Mouse (Mus musculus) midbrain, embryonic 14.5 days (tissue): ENCODE measurements around the gene Armh3. TPM values are rescaled to one million over a fixed set of nuclear protein-coding genes. Genes with fewer than 3 reads are reported as not detected.

Experiments used
- ATAC-seq: fragments of 200-750 bp; cut with Nextera tagmentation; 2 replicates; pipeline ENCODE4 v1.8.0; 2017; ENCODE audit warnings: moderate number of reproducible peaks, moderate library complexity; ENCODE audit not compliant: low FRiP score, low TSS enrichment
- DNase-seq: peaks from one replicate; pipeline ENCODE4 v3.0.0-alpha.2; 2015
- H3K27ac ChIP-seq: fragments of 300-500 bp; sonication (generic); replicated peaks from 2 replicates; pipeline ENCODE4 v1.5.1; 2014; ENCODE audit warnings: mild to moderate bottlenecking, low read depth, low read length, moderate library complexity
- H3K27me3 ChIP-seq: fragments of 300-500 bp; sonication (generic); 2 replicates; pipeline ENCODE4 v1.6.1; 2014; ENCODE audit warnings: low read length, control low read depth, mixed read lengths; ENCODE audit not compliant: control insufficient read depth, insufficient read depth
- H3K36me3 ChIP-seq: fragments of 300-500 bp; sonication (generic); 2 replicates; pipeline ENCODE4 v1.6.1; 2014; ENCODE audit warnings: low read length, control low read depth; ENCODE audit not compliant: control insufficient read depth, insufficient read depth
- H3K4me1 ChIP-seq: fragments of 300-500 bp; sonication (generic); 2 replicates; pipeline ENCODE4 v1.6.1; 2014; ENCODE audit warnings: mild to moderate bottlenecking, antibody characterized with exemption, low read length, control low read depth; ENCODE audit not compliant: control insufficient read depth, insufficient read depth
- H3K4me2 ChIP-seq: fragments of 300-500 bp; sonication (generic); 2 replicates; pipeline ENCODE4 v1.6.1; 2014; ENCODE audit warnings: mild to moderate bottlenecking, low read length, moderate library complexity
- H3K4me3 ChIP-seq: fragments of 300-500 bp; sonication (generic); replicated peaks from 2 replicates; pipeline ENCODE4 v1.5.1; 2014; ENCODE audit warnings: low read depth, low read length
- H3K9ac ChIP-seq: fragments of 300-500 bp; sonication (generic); replicated peaks from 2 replicates; pipeline ENCODE4 v1.6.1; 2014; ENCODE audit warnings: mild to moderate bottlenecking, low read length, moderate library complexity
- H3K9me3 ChIP-seq: fragments of 300-500 bp; sonication (generic); 2 replicates; pipeline ENCODE4 v1.6.1; 2016; ENCODE audit warnings: low read length, control low read depth, mixed read lengths; ENCODE audit not compliant: control insufficient read depth
- WGBS: fragments of 180-500 bp; shearing (Covaris S2); extraction: QIAGEN DNeasy Blood & Tissue Kit; methylation state at CpG from one replicate; pipeline ENCODE4 v1.1.7; 2014; 5-methylcytosine and 5-hydroxymethylcytosine counted together
- polyA plus RNA-seq: library from polyadenylated mRNA; unstranded; fragments of >200 nt; fragmentation: Nextera tagmentation; extraction: Ambion mirVana; gene quantifications from 2 replicates; pipeline ENCODE4 v1.2.1, GENCODE M21; 2014

The Armh3 gene
- polyA plus RNA-seq, 1 experiment from 2014 or later: 21.8 TPM

DNA sequence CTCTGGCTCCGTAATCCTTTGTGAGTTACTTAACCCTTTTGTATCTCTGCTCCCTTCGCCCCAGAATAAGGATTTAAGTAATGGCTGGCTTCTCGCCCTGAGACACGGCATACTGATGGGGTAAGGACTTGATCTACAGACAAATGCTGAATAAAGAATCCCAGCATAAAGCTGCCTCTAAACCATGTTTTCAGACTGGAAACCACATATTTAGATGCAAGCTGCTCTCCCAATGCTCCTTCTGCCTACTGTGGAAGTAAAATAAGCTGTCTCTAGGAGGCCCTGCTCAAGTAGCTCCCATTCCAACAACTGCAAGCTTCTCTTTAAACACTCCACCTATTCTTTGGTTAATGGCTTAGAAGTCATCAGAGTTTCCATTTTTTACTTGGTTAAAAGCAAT, 81.8 kb downstream of the Armh3 start:
- H3K27ac ChIP-seq: no peak overlapping the region
- no peak overlapping the region for H3K4me2 ChIP-seq
- H3K9me3 ChIP-seq: no peaks in the 10 kb centered on the region
- H3K27me3 ChIP-seq: no peaks in the 10 kb centered on the region
- H3K4me1 ChIP-seq: no peaks in the 10 kb centered on the region
- H3K36me3 ChIP-seq: 0 out of 2 replicates have a peak, but pooled peaks cover 8% of the 10 kb centered on the region
- DNase-seq (peak; percentile 8), ATAC-seq (no peak)
- 43% methylated on average over 4 of the region's 4 CpGs for WGBS
- H3K9ac ChIP-seq: no peak overlapping the region
- no peak overlapping the region for H3K4me3 ChIP-seq

- DNase-seq: no peak
- Histone ChIP-seq H3K4me3 (no peak overlapping the region), H3K4me1 (no peaks in the 10 kb centered on the region), H3K36me3 (0 out of 2 replicates have a peak, but pooled peaks cover 4% of the 10 kb centered on the region), H3K4me2 (no peak overlapping the region), H3K27me3 (no peaks in the 10 kb centered on the region), H3K27ac (no peak overlapping the region), H3K9me3 (no peaks in the 10 kb centered on the region), H3K9ac (no peak overlapping the region)
- no peak for ATAC-seq
- WGBS: 71% methylated on average over 3 of the region's 3 CpGs
Observed at GRCm38 (mm10) chr19:45916026-45916425, 82.3 kb downstream of the Armh3 start.

DNA sequence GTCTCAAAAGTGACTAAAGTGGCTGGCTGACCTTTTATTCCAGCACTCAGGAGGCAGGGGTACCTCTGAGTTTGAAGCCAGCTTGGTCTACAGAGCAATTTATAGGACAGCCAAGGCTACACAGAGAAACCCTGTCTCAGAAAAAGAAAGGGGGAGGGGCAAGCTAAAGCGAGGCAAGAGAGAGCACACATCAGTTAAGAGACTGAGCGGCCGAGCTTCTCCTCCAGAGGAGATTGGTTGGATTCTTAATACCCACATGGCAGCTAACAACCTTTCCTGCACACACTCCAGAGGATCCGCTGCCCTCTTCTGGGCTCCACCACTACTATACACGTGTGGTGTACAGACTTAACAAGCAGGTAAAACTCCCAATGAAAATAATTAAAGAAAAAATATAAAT, 85.3 kb downstream of the Armh3 start:
- Histone ChIP-seq H3K4me3 (no peak overlapping the region), H3K27ac (no peak overlapping the region), H3K4me1 (no peaks in the 10 kb centered on the region), H3K36me3 (peaks cover 7% of the 10 kb centered on the region; the same call in 1 of the 2 replicates), H3K9ac (no peak overlapping the region), H3K4me2 (no peak overlapping the region), H3K27me3 (no peaks in the 10 kb centered on the region), H3K9me3 (no peaks in the 10 kb centered on the region)
- DNase-seq (no peak), ATAC-seq (no peak)
- WGBS: 39% methylated on average over 5 of the region's 5 CpGs

GRCm38 (mm10) chr19:45912376-45912775, 85.9 kb downstream of the Armh3 start:
- H3K36me3 ChIP-seq: peaks cover 7% of the 10 kb centered on the region; the same call in 1 of the 2 replicates
- no peak overlapping the region for H3K4me3 ChIP-seq
- ATAC-seq (no peak), DNase-seq (no peak)
- WGBS: 96% methylated on average over 6 of the region's 6 CpGs
- no peaks in the 10 kb centered on the region for H3K9me3 ChIP-seq
- no peaks in the 10 kb centered on the region for H3K4me1 ChIP-seq
- H3K4me2 ChIP-seq: no peak overlapping the region
- no peaks in the 10 kb centered on the region for H3K27me3 ChIP-seq
- no peak overlapping the region for H3K27ac ChIP-seq
- H3K9ac ChIP-seq: no peak overlapping the region

GRCm38 (mm10) chr19:45911236-45912025, 86.9 kb downstream of the Armh3 start:
- H3K4me1 ChIP-seq: no peaks in the 10 kb centered on the region
- no peaks in the 10 kb centered on the region for H3K27me3 ChIP-seq
- H3K4me2 ChIP-seq: no peak overlapping the region
- no peak overlapping the region for H3K27ac ChIP-seq
- peaks cover 7% of the 10 kb centered on the region; the same call in 1 of the 2 replicates for H3K36me3 ChIP-seq
- 86% methylated on average over 10 of the region's 10 CpGs for WGBS
- no peak overlapping the region for H3K9ac ChIP-seq
- ATAC-seq (no peak), DNase-seq (no peak)
- no peaks in the 10 kb centered on the region for H3K9me3 ChIP-seq
- no peak overlapping the region for H3K4me3 ChIP-seq

GRCm38 (mm10) chr19:45908246-45908645, 90.0 kb downstream of the Armh3 start:
- no peak for DNase-seq
- 90% methylated on average over 3 of the region's 3 CpGs for WGBS

GRCm38 (mm10) chr19:45907416-45907815, 90.9 kb downstream of the Armh3 start:
- Histone ChIP-seq H3K27ac (no peak overlapping the region), H3K4me3 (no peak overlapping the region), H3K4me1 (no peaks in the 10 kb centered on the region), H3K4me2 (no peak overlapping the region), H3K9me3 (no peaks in the 10 kb centered on the region), H3K9ac (no peak overlapping the region), H3K27me3 (no peaks in the 10 kb centered on the region), H3K36me3 (peaks cover 3% of the 10 kb centered on the region; the same call in 1 of the 2 replicates)
- 95% methylated on average over 6 of the region's 6 CpGs for WGBS
- DNase-seq (no peak), ATAC-seq (no peak)

More at GRCm38 (mm10) chr19:45908246-45908645, 90.0 kb downstream of the Armh3 start:
- Histone ChIP-seq H3K4me1 (no peaks in the 10 kb centered on the region), H3K9ac (no peak overlapping the region), H3K36me3 (peaks cover 3% of the 10 kb centered on the region; the same call in 1 of the 2 replicates), H3K9me3 (no peaks in the 10 kb centered on the region), H3K27ac (no peak overlapping the region), H3K27me3 (no peaks in the 10 kb centered on the region), H3K4me2 (no peak overlapping the region), H3K4me3 (no peak overlapping the region)
- no peak for ATAC-seq

DNA sequence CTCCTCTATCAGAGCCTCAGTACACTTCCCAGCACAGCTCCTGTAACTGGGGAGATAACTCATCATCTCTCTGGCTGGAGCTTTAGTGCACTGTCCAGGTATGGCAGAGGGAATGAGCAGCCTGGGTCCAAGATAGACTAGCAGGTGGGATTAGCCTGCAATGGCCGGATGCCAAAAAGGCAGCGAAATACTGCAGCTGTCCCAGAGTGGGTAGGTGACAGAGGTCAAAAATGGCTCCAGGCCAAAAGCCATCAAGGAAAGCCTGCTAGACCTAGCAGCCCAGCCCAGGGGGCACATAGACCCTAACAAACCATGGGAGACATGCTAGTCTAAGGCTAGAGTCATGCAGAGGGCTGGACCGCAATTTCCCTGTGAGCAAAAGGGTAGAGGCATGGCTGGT, 94.4 kb downstream of the Armh3 start:
- Histone ChIP-seq H3K4me3 (no peak overlapping the region), H3K27ac (no peak overlapping the region), H3K9me3 (no peaks in the 10 kb centered on the region), H3K4me2 (no peak overlapping the region), H3K4me1 (no peaks in the 10 kb centered on the region), H3K9ac (no peak overlapping the region), H3K36me3 (0 out of 2 replicates have a peak, but pooled peaks cover 6% of the 10 kb centered on the region), H3K27me3 (no peaks in the 10 kb centered on the region)
- WGBS: 82% methylated on average over 3 of the region's 3 CpGs
- DNase-seq (no peak), ATAC-seq (no peak)
